Mouse (Mus musculus) ovary, postnatal 10 days (tissue): Measurements from ENCODE around the gene Hbb-bh1.
"Not testable (repeated sequence)": the region's sequence is repeated elsewhere in the genome, so short reads cannot be mapped to it uniquely, and the experiment has no call there.

Experiments used
- DNase-seq: peaks from one replicate; pipeline ENCODE4 v3.0.0; 2022; ENCODE audit warnings: low spot score

Hbb-bh1 gene

GRCm38 (mm10) chr7:103812174-103812573 lies 30.8 kb downstream of the Hbb-bh1 start:
- DNase-seq: no peak

DNA sequence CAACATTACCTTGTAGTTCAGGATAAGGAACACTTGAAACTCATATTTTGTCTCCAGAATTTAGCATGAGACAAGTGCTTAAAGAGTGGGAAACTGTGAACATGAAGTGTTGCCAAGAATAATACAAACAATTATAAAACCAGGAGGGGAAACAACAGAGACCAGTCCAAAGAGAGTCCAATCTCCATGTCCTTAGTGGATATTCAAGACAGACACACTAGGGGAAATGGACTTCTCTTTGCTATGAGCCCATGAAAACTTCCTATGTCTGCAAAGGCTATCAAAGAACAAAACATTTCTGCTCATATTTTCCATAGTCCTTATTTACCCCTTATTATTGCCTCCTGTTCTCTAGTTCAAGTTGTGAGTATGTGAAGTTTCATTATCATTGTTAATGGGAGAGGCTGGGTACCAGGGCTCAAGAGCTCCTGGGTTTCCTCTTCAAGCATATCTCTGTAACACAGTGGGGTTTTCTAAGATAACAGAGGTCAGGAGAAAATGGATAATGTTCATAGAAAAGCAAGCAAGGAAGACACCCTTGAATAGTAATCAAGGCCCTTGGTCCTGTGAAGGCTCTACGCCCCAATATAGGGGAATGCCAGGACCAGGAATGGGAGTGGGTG lies 31.6 kb downstream of the Hbb-bh1 start:
- DNase-seq: no peak

- no peak for DNase-seq
These were observed 32.2 kb downstream of the Hbb-bh1 start for GRCm38 (mm10) chr7:103810746-103811145.

GRCm38 (mm10) chr7:103810296-103810695 lies 32.7 kb downstream of the Hbb-bh1 start:
- DNase-seq: no peak

GRCm38 (mm10) chr7:103809801-103810155 lies 33.2 kb downstream of the Hbb-bh1 start:
- no peak for DNase-seq

DNA sequence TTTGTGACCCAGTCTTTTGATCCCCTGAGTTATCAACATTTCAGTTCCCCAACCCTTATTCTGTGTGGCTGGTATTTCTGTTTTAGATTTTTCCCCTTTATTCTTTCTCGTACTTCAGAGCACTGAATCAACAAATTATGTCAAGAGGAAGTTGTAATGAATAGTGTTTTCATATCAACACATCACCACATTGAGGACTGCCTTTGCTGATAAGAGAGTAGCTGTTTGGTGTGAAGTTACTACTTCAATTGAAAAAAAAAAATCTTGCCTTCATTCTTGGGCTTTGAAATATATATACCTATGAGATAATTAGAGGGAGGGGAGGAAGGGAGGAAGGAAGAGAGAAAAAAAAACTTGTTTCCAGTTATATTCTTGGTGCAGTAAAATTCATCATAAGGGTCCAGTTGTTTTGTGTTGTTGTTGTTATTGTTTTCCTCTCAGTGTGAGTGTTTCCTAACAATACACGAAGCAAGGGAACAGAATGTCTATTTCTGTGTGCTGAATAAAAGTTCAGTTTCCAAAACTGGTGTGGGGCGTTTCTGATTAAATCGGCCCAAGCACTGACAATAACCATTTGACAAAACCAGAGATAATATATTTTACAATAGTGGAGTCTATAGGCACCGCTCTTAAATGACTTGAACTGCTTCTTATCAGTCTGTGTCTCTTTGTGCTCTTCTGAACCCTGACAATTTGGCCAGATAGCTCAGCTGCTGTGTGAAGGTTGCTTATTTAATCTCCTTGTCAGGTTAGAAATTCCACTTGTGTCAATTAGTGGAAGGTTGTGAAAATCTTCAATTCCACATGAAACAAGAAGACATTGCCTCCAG lies 33.8 kb downstream of the Hbb-bh1 start:
- no peak for DNase-seq

- not testable (repeated sequence) for DNase-seq
These were observed 34.8 kb downstream of the Hbb-bh1 start for GRCm38 (mm10) chr7:103808120-103808519.

GRCm38 (mm10) chr7:103806856-103807255 lies 36.1 kb downstream of the Hbb-bh1 start:
- no peak for DNase-seq

GRCm38 (mm10) chr7:103792669-103793388 lies 50.1 kb downstream of the Hbb-bh1 start:
- no peak for DNase-seq

DNA sequence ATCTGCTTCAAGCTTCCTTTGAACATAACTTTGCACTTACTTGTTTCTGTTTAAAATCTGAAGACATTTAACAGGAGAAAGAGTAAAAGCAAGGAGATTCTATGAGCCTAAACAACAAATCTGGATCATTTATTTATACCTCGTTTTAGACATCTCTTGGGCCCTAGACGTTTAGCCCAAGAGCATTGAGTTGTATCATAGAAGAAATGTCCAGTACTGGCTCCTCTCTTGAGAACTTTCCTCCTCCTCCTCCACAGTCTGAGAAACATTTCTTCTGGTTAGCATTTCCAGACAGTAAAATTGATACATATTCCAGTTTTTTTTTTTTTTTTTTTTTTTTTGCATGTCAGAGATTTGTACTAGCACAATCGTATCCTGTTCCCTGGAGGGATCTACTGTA lies 51.2 kb downstream of the Hbb-bh1 start, which contains the start of gene Olfr67:
Gene Olfr67, minus strand, starts transcription at position 101 of the 400 bp plus-strand sequence.
- no peak for DNase-seq
